In the genomic region with DNA sequence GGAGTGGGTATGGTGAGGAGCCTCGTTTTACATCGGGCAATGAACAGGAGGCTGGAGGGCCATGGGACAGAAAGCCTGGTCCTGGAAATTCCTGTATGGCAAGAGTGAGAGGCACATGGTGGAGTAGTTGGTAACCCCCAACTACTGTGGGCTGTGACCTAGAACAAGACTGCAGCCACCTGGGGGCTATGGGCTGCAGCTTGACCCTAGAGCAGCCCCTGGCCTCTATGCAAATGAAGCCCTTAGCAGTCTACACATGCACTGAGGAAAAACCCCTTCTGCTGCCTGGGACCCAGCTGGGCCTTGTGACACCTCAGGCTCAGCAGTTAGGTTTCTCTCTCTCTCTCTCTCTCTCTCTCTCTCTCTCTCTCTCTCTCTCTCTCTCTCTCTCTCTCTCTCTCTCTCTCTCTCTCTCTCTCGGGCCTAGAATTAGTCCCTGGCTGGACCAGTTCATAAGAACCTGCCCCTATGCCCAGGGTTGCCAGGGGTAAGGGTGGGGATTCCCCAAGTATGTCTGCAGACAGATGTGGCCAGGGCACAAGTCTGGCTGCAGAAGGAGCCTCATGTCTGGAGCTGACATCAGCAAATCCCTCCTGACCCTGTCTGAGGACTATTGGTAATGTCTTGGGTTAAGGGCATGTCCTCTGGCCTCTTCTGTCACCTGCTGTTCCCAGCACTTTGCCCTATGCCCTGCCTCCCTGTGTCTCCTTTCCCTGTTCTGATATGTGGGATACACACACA, we compare ENCODE assay signal across 1 mouse cellular context.
TF ChIP-seq lines count a peak whose summit lies in the region.

No protein-coding gene starts in this region.

TF ChIP-seq in CH12.LX, 34 proteins besides CTCF, POLR2A, EP300 and RAD21 (continued from another document):
- TF ChIP-seq ETS1 (conservative IDR thresholded peaks at IDR 0.05; ENCODE audit: low read depth, low read length): peak; percentile 94
- TF ChIP-seq ZC3H11A (IDR thresholded peaks at IDR 0.05; ENCODE audit: low read depth, low read length): no peak
- TF ChIP-seq UBTF (IDR thresholded peaks at IDR 0.05; ENCODE audit: low read depth, low read length): no peak
- no peak; the same call in none of the 2 replicates for TF ChIP-seq ZMIZ1 (IDR thresholded peaks at IDR 0.05; ENCODE audit: low read depth, low read length)
- TF ChIP-seq BHLHE40 (IDR thresholded peaks at IDR 0.05; ENCODE audit: low read depth, low read length): peak; percentile 90
- TF ChIP-seq TBP (conservative IDR thresholded peaks at IDR 0.05; ENCODE audit: low read depth, low read length): 0 out of 2 replicates have a peak, but pooled peaks have one; percentile 40
- TF ChIP-seq USF2 (conservative IDR thresholded peaks at IDR 0.05; ENCODE audit: low read depth, low read length): peak; percentile 19; the same call in 1 of the 2 replicates
- TF ChIP-seq MEF2A (IDR thresholded peaks at IDR 0.05; ENCODE audit: borderline replicate concordance, low read depth, low read length): peak; percentile 94
- TF ChIP-seq PAX5 (IDR thresholded peaks at IDR 0.05; ENCODE audit: low read length): no peak
- TF ChIP-seq HCFC1 (IDR thresholded peaks at IDR 0.05; ENCODE audit: low read depth, low read length): no peak; the same call in 1 of the 2 replicates
- TF ChIP-seq IRF4 (IDR thresholded peaks at IDR 0.05; ENCODE audit: low read depth, low read length): peak; percentile 91
- peak; percentile 97 for TF ChIP-seq MAFK (IDR thresholded peaks at IDR 0.05; ENCODE audit: insufficient replicate concordance, low read length)
- peak; percentile 18; the same call in 1 of the 2 replicates for TF ChIP-seq ELF1 (IDR thresholded peaks at IDR 0.05; ENCODE audit: low read depth, low read length)
- peak; percentile 88; the same call in 1 of the 2 replicates for TF ChIP-seq MAZ (IDR thresholded peaks at IDR 0.05; ENCODE audit: low read depth, low read length)
- no peak for TF ChIP-seq E2F4 (IDR thresholded peaks at IDR 0.05; ENCODE audit: insufficient replicate concordance, low read depth, low read length)
